Mouse (Mus musculus) kidney, embryonic 16.5 days (tissue): Measurements from ENCODE around the gene Zfhx3. TPM values are rescaled to one million over a fixed set of nuclear protein-coding genes. Genes with fewer than 3 reads are reported as not detected.

Experiments used
- ATAC-seq: fragments of 200-750 bp; cut with Nextera tagmentation; 2 replicates; pipeline ENCODE4 v1.8.0; 2017; ENCODE audit warnings: moderate TSS enrichment; ENCODE audit not compliant: low FRiP score, low TSS enrichment
- H3K27ac ChIP-seq: fragments of 300-500 bp; sonication (generic); 2 replicates; pipeline ENCODE4 v1.5.1; 2014; ENCODE audit warnings: low read length
- H3K27me3 ChIP-seq: fragments of 300-500 bp; sonication (generic); 2 replicates; pipeline ENCODE4 v1.6.1; 2014; ENCODE audit warnings: low read length, control low read depth, mixed read lengths; ENCODE audit not compliant: insufficient read depth
- H3K36me3 ChIP-seq: fragments of 300-500 bp; sonication (generic); 2 replicates; pipeline ENCODE4 v1.6.1; 2014; ENCODE audit warnings: low read length, control low read depth, mixed read lengths; ENCODE audit not compliant: insufficient read depth
- H3K4me1 ChIP-seq: fragments of 300-500 bp; sonication (generic); 2 replicates; pipeline ENCODE4 v1.6.1; 2014; ENCODE audit warnings: low read length, control low read depth, mixed read lengths; ENCODE audit not compliant: insufficient read depth
- H3K4me2 ChIP-seq: fragments of 300-500 bp; sonication (generic); replicated peaks from 2 replicates; pipeline ENCODE4 v1.6.1; 2014; ENCODE audit warnings: low read depth, low read length
- H3K4me3 ChIP-seq: fragments of 300-500 bp; sonication (generic); 2 replicates; pipeline ENCODE4 v1.5.1; 2014; ENCODE audit warnings: mild to moderate bottlenecking, low read length
- H3K9ac ChIP-seq: fragments of 300-500 bp; sonication (generic); replicated peaks from 2 replicates; pipeline ENCODE4 v1.6.1; 2014; ENCODE audit warnings: low read length
- H3K9me3 ChIP-seq: fragments of 300-500 bp; sonication (generic); 2 replicates; pipeline ENCODE4 v1.6.1; 2016; ENCODE audit warnings: low read length, control low read depth
- whole genome bisulfite sequencing: fragments of 180-500 bp; shearing (Covaris S2); extraction: QIAGEN DNeasy Blood & Tissue Kit; methylation state at CpG from one replicate; pipeline ENCODE4 v1.1.7; 2014; 5-methylcytosine and 5-hydroxymethylcytosine counted together
- polyA plus RNA-seq: library from polyadenylated mRNA; unstranded; fragments of >200 nt; fragmentation: Nextera tagmentation; extraction: Ambion mirVana; gene quantifications from 2 replicates; pipeline ENCODE4 v1.2.1, GENCODE M21; 2015

Gene Zfhx3
- polyA plus RNA-seq, 1 experiment from 2014 or later = 6.6 TPM

GRCm38 (mm10) chr8:108536186-108536585 lies 593.7 kb downstream of the Zfhx3 start:
- H3K27ac ChIP-seq = no peak overlapping the region
- no peaks in the 10 kb centered on the region for H3K36me3 ChIP-seq
- 91% methylated on average over 7 of the region's 7 CpGs for WGBS
- no peaks in the 10 kb centered on the region for H3K4me1 ChIP-seq
- no peaks in the 10 kb centered on the region; the same call in 1 of the 2 replicates for H3K27me3 ChIP-seq
- no peak overlapping the region for H3K9ac ChIP-seq
- H3K9me3 ChIP-seq = no peaks in the 10 kb centered on the region
- no peak for ATAC-seq
- H3K4me3 ChIP-seq = no peak overlapping the region
- H3K4me2 ChIP-seq = no peak overlapping the region

GRCm38 (mm10) chr8:108536911-108537351 lies 594.5 kb downstream of the Zfhx3 start:
- no peak overlapping the region for H3K4me3 ChIP-seq

GRCm38 (mm10) chr8:108537686-108538551 lies 595.5 kb downstream of the Zfhx3 start:
- no peak overlapping the region for H3K4me2 ChIP-seq
- no peak for ATAC-seq
- WGBS = 81% methylated on average over 25 of the region's 25 CpGs
- no peaks in the 10 kb centered on the region; the same call in 1 of the 2 replicates for H3K27me3 ChIP-seq
- no peaks in the 10 kb centered on the region for H3K36me3 ChIP-seq
- H3K4me1 ChIP-seq = no peaks in the 10 kb centered on the region
- no peak overlapping the region for H3K4me3 ChIP-seq
- H3K9me3 ChIP-seq = no peaks in the 10 kb centered on the region
- H3K9ac ChIP-seq = no peak overlapping the region
- H3K27ac ChIP-seq = no peak overlapping the region

More at GRCm38 (mm10) chr8:108536911-108537351, 594.5 kb downstream of the Zfhx3 start:
- H3K4me1 ChIP-seq = no peaks in the 10 kb centered on the region
- H3K9ac ChIP-seq = no peak overlapping the region
- H3K27ac ChIP-seq = no peak overlapping the region
- WGBS = 80% methylated on average over 15 of the region's 15 CpGs
- no peaks in the 10 kb centered on the region for H3K9me3 ChIP-seq
- no peaks in the 10 kb centered on the region for H3K36me3 ChIP-seq
- no peaks in the 10 kb centered on the region; the same call in 1 of the 2 replicates for H3K27me3 ChIP-seq
- no peak overlapping the region for H3K4me2 ChIP-seq
- no peak for ATAC-seq

DNA sequence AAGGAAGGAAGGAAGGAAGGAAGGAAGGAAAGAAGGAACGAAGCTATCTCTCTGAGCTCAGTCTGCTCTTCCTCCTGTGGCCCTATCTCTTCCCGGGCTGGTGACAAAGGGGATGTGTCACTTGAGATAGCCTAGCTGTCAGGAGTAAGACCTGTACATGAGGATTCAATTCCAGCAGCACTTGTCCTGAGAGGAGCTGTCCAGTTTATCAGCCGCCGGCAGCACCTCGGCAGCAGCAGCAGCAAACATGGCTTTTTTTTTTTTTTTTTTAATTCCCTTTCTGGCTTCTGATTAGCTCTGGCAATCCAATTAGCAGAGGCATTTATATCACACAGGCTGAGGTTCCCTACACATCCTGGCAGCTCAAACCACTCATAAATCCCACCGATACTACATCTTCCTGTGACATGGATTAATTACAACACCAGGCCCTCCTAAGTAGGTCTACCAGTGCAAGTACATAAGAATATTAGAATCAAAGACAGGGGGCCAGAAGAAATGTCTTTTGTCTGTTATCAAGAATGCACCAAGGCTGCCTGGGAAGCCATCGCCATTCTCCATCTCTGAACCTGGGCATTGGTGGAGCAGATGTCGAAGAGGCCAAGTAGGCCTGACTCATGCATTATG lies 596.6 kb downstream of the Zfhx3 start:
- ATAC-seq = no peak

GRCm38 (mm10) chr8:108552518-108552917 lies 610.1 kb downstream of the Zfhx3 start:
- WGBS = 74% methylated on average over 8 of the region's 8 CpGs
- Histone ChIP-seq H3K4me1 (no peaks in the 10 kb centered on the region), H3K27me3 (no peaks in the 10 kb centered on the region), H3K9ac (no peak overlapping the region), H3K36me3 (no peaks in the 10 kb centered on the region), H3K9me3 (peaks cover 4% of the 10 kb centered on the region; the same call in 1 of the 2 replicates), H3K4me2 (no peak overlapping the region), H3K4me3 (no peak overlapping the region), H3K27ac (no peak overlapping the region)
- ATAC-seq = no peak

More for the DNA sequence above, 596.6 kb downstream of the Zfhx3 start:
- no peak overlapping the region for H3K9ac ChIP-seq
- H3K4me2 ChIP-seq = no peak overlapping the region
- H3K27me3 ChIP-seq = no peaks in the 10 kb centered on the region; the same call in 1 of the 2 replicates
- WGBS = 56% methylated on average over 8 of the region's 8 CpGs
- H3K36me3 ChIP-seq = no peaks in the 10 kb centered on the region
- no peaks in the 10 kb centered on the region for H3K4me1 ChIP-seq
- H3K4me3 ChIP-seq = no peak overlapping the region
- H3K27ac ChIP-seq = no peak overlapping the region
- no peaks in the 10 kb centered on the region for H3K9me3 ChIP-seq

GRCm38 (mm10) chr8:108553808-108554577 lies 611.5 kb downstream of the Zfhx3 start:
- H3K4me2 ChIP-seq = no peak overlapping the region
- no peaks in the 10 kb centered on the region for H3K4me1 ChIP-seq
- no peak overlapping the region for H3K27ac ChIP-seq
- WGBS = 60% methylated on average over 11 of the region's 11 CpGs
- ATAC-seq = no peak
- H3K27me3 ChIP-seq = no peaks in the 10 kb centered on the region
- no peak overlapping the region for H3K4me3 ChIP-seq
- no peak overlapping the region for H3K9ac ChIP-seq
- no peaks in the 10 kb centered on the region for H3K36me3 ChIP-seq
- peaks cover 4% of the 10 kb centered on the region; the same call in 1 of the 2 replicates for H3K9me3 ChIP-seq

GRCm38 (mm10) chr8:108554578-108555245 lies 612.3 kb downstream of the Zfhx3 start:
- Histone ChIP-seq H3K36me3 (no peaks in the 10 kb centered on the region), H3K27ac (no peak overlapping the region), H3K4me2 (no peak overlapping the region), H3K9me3 (peaks cover 4% of the 10 kb centered on the region; the same call in 1 of the 2 replicates), H3K9ac (no peak overlapping the region), H3K27me3 (no peaks in the 10 kb centered on the region), H3K4me3 (no peak overlapping the region), H3K4me1 (no peaks in the 10 kb centered on the region)
- no peak for ATAC-seq
- WGBS = 59% methylated on average over 12 of the region's 12 CpGs

GRCm38 (mm10) chr8:108563420-108563819 lies 621.0 kb downstream of the Zfhx3 start:
- Histone ChIP-seq H3K27ac (no peak overlapping the region), H3K4me2 (no peak overlapping the region), H3K4me3 (no peak overlapping the region), H3K27me3 (no peaks in the 10 kb centered on the region), H3K9me3 (no peaks in the 10 kb centered on the region), H3K4me1 (no peaks in the 10 kb centered on the region), H3K9ac (no peak overlapping the region), H3K36me3 (no peaks in the 10 kb centered on the region)
- 65% methylated on average over 6 of the region's 6 CpGs for WGBS
- ATAC-seq = no peak

DNA sequence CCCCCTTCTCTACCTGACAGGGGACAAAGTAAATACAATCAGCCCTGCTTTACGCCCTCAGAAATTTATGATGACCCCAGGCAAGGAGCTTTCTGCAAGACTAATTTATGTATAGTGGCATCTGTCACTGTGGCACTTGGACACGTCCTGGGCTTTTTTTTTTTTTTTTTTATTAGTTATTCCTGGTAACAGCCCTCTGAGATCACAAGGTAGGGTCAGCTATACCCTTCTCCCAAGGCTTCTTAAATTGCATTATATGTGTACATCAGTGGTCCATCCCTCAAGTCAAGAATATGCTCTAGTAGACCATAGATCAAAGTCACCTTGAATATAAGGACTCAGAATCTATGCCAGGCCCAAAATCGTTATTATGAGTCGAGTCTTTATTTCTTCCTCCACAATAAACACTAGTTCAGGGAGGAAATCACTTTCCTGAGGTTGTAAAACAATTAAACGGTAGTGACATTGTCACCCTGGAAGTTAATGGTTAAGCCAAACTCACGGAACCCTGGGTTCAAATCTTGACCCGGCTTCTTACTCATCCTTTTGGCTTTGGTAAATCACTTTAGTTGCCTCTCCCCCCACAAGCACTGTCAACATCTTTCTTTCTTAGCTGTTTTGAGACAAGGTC lies 621.6 kb downstream of the Zfhx3 start:
- Histone ChIP-seq H3K4me3 (no peak overlapping the region), H3K9ac (no peak overlapping the region), H3K27ac (no peak overlapping the region), H3K27me3 (no peaks in the 10 kb centered on the region), H3K36me3 (no peaks in the 10 kb centered on the region), H3K4me2 (no peak overlapping the region), H3K4me1 (no peaks in the 10 kb centered on the region), H3K9me3 (no peaks in the 10 kb centered on the region)
- ATAC-seq = no peak
- 33% methylated on average over 7 of the region's 7 CpGs for WGBS
